Mouse (Mus musculus) cortical plate, adult 2 months (tissue): Measurements from ENCODE around the gene Rabgef1.

Source experiments
- CTCF ChIP-seq: fragments of 200-500 bp; IDR thresholded peaks from 2 replicates; pipeline ENCODE4 v1.5.1; 2011; ENCODE audit warnings: mild to moderate bottlenecking, control low read depth, low read length; ENCODE audit not compliant: insufficient read depth; ENCODE audit errors: extremely low read depth
- POLR2A ChIP-seq: fragments of 200-500 bp; IDR thresholded peaks from 2 replicates; pipeline ENCODE4 v1.6.1; 2011; ENCODE audit warnings: mild to moderate bottlenecking, low read length, control low read depth; ENCODE audit not compliant: insufficient read depth; ENCODE audit errors: extremely low read depth

DNA sequence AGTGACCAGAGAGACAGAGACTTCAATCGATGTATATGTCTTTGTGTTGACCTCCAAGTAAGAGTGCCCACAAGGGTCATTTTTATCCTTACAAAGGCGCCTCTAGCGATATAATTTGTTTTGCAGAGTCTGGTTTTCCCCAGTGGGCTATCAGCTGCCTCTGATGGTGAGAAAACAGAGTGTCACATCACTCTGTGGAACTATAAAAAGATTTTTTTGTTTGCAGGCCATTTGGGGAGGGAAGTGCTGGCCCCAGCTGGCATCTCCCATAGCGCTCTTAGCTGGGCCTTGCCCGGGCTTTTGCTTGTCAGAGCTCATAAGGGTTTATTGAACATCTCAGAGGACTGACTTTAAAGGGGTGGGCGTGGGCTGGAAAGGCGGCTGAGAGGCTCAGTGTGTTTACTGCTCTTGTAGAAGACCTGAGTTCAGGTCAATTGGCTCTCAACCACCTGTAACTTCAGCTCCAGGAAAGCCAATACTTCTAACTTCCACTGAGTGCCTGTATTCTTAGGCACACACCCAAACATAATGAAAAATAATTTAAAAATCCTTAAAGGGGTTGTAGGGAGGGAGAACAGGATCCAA, 21.8 kb upstream of the Rabgef1 start:
- TF ChIP-seq CTCF: no peak
- no peak for TF ChIP-seq POLR2A
